Mouse (Mus musculus): Measurements from ENCODE around the gene Nfatc3. TPM values are rescaled to one million over a fixed set of nuclear protein-coding genes. Genes with fewer than 3 reads are reported as not detected.

Gene Nfatc3
- total RNA-seq (2023), result 179 to 192 TPM (median 188 TPM) in 4 replicates

DNA sequence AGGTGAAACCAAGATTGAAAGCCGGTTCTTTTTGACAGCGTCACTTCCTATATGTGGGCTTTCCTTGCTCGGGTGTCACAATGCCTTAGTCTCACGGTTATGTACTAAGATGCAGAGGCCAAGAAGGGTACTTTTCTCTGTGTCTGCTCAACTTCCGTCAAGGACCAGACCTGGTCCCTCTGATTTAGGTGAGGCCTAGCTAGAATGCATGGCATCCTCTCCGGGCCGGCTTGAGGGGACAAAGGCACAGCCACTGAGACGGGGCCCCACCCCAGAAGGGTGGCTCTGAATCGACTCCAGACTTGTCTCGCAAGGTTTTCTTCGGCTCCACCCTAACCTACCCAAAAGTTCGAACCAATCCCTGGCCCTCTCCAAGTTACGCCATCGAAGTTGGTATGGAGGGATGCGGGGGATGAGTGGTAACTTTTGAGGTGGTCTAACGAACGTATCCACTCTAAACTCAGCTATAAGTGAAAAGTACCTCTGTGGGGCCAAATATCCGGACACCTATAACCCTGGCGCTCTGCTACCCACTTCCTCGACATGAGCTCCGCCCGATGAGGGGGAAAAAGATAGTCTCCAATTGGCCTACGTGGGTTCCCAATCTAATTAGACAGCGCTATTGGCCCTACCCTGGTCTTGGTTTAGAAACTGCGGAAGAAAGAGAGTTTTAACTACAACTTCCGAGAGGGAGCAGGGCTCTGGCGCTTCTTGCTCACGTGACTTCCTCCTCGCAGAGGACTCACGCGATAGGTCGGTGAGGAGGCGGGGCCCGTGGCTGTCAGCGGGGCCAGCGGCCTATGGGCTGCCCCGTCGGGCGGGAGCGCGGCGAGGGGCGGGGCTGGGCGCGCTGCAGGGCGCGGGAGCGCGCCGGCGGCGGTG lies at the start of gene Nfatc3:
Nfatc3 (plus strand) TSS at position 110 of the 882 bp plus-strand sequence.

DNA sequence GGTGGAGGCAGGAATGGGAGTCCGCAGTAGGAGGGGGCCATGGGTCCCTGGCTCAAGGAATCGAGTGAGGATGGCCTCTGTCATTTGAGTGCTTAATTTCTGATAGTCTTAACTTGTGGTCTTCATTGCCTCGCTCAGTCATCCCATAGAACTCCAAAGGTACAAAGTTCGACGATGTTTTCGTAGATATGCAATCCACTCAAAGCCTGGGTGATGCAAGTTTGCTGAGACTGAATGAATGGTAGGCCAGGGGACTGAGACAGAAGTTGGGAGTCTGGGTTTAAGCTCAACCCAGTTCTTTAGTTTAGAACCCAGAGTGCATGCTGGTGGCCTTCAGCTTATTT lies 47.0 kb upstream of the Nfatc3 start, which contains the start of gene Ddx28:
Ddx28 (minus strand) TSS at position 240 of the 344 bp plus-strand sequence.

DNA sequence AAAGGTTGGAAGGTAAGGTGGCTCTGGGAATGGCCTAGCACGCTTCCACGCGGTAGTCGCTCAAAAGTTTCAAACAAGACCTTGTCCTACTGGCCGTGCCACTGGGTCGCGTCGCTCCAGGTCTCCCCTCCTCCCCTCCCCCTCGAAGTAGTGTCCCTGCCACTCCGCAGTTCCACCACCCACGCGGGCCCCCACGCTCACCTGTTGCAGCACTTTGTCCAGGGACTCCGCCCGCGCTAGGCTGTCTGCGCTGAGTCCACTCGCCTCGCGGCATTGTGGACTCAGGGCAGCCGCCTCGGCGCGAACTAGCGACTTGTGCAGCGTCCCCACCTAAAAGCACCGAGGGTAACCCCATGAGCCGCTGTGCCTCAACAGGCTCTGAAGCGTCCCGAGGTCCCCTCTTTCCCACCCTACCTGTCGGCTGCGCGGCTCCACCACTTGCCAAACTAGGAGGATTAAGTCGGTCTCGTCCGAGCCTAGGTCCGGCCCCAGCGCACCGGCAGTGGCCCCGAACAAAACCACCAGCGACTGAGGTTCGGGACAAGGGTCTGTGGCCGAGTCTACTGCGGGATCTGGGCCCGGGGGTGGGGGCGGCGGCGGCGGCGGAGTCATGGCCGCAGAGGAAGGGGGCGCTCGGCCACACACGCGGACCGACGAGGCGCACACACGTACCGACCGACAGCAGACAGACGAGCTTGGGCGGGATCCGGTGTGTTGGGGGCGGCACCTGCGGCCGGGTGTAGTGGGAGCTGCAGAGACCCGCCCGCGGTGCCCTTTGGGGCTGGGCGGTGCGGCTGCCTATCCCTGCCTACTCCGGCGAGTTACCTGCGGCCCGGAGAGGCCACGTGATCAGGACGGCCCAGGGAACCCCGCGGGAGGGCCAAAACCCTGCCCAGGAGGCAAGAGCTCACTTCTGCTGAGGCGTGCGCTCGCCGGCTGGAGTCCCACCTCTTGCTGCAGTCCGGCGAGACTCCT lies 77.8 kb downstream of the Nfatc3 start, which contains the start of gene Esrp2:
Esrp2 (minus strand) TSS at position 819 of the 975 bp plus-strand sequence.

DNA sequence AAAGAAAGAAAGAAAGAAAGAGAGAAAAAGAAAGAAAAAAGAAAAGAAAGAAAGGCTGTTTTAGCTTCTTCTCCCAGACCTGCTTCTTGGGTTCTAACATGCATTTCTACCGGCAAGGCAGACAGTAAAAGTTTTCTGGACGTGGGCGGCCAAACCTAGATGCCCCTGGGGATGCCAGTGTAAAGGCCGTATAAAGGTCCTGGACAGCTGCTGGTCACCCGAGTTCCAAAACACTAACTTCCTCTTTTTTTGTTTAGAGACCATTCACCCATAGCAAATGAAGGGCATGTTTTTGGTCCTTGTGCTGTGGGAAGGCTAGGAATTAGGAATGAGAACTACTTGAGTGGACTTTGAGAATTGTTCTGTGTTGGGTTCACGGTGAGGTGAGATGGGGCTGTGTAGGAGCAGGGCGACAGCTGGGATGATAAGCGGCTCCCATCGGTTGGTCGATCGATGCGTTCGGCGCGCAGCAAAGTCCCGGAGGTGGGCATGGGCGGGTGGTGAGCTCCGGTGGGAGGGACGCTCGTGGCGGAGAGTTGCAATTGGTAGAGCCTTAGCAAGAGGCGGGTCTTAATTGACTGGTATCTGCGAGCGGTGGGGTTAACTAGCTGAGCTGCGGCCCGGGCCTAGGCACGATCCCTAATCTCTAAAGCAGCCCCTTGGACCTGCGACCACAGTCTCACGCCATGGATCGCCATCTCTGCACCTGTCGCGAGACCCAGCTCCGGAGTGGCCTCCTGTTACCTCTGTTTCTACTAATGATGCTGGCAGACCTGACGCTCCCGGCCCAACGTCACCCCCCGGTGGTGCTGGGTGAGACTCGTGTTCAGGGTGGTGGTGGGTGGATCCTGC lies 91.4 kb downstream of the Nfatc3 start, which contains the start of gene Pla2g15:
Pla2g15 (plus strand) TSS at position 599 of the 852 bp plus-strand sequence.

DNA sequence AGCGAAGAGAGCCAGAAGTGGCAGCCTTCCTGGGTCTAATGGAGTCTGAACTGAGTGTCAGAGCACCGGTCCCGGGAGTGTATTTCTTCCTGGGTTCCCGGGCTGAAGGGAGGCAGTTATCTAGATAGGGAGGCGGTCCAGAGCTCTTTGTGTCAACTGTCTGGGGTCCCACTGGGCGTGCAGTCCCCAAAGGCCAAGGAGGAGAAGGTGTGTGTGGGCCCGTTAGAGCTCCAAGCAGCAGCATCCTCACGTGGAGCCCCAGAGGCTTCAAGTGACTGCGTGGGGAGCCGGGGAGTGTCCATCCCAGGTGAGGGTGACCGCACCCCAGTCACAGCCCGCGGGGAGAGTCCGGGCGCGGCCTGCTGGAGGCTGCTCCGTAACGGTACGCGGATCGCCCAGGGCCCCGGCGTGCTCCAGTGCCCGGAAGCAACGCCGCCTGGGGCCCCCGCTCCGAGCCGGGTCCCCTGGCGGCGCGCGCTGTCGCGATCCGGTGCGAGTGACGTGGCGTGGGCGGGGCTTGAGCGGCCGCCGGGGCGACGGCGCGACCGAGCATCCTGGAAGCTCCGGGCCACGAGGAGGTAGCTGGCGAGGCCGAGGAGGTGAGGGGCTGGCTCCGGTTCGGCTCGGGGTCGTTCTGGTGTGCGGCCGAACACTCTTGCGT lies 109.8 kb downstream of the Nfatc3 start, which contains the start of gene Slc7a6:
Slc7a6 (plus strand) TSS at position 502 of the 661 bp plus-strand sequence.

Other genes starting within 250 kb of the Nfatc3 start
- gene Ranbp10, start 231.5 kb upstream of the Nfatc3 start, total RNA-seq (2023), result 34.7 to 39.4 TPM (median 37.0 TPM) in 4 replicates
- gene Tsnaxip1, start 231.1 kb upstream of the Nfatc3 start, total RNA-seq (2023), result 0.75 to 0.91 TPM (median 0.83 TPM) in 4 replicates
- gene Cenpt, start 205.6 kb upstream of the Nfatc3 start, total RNA-seq (2023), result 14.4 to 20.3 TPM (median 16.1 TPM) in 4 replicates
- gene Thap11, start 203.7 kb upstream of the Nfatc3 start, total RNA-seq (2023), result 12.8 to 17.1 TPM (median 14.2 TPM) in 4 replicates
- 18.1 to 38.7 TPM (median 36.1 TPM) in 4 replicates for gene Nutf2, start 198.3 kb upstream of the Nfatc3 start, total RNA-seq (2023)
- gene Edc4, start 178.0 kb upstream of the Nfatc3 start, total RNA-seq (2023), result 80.5 to 84.4 TPM (median 81.9 TPM) in 4 replicates
- gene Nrn1l, start 165.3 kb upstream of the Nfatc3 start, total RNA-seq (2023), result 1.1 to 3.8 TPM (median 1.4 TPM) in 4 replicates
- 23.0 to 24.7 TPM (median 23.5 TPM) in 4 replicates for gene Pskh1, start 158.4 kb upstream of the Nfatc3 start, total RNA-seq (2023)
- gene Ctrl, start 125.0 kb upstream of the Nfatc3 start, total RNA-seq (2023), result 1.5 to 3.5 TPM (median 1.8 TPM) in 4 replicates
- gene Psmb10, start 120.4 kb upstream of the Nfatc3 start, total RNA-seq (2023), result 122 to 142 TPM (median 126 TPM) in 4 replicates
- gene Lcat, start 115.5 kb upstream of the Nfatc3 start, total RNA-seq (2023), result 0.97 TPM in 1 of 4 replicates, not detected in the others
- gene Slc12a4, start 92.7 kb upstream of the Nfatc3 start, total RNA-seq (2023), result 13.1 to 17.6 TPM (median 13.2 TPM) in 4 replicates
- not detected in 4 replicates for gene Dpep3, start 79.4 kb upstream of the Nfatc3 start, total RNA-seq (2023)
- gene Dus2, start 67.5 kb upstream of the Nfatc3 start, total RNA-seq (2023), result 29.7 to 43.8 TPM (median 34.7 TPM) in 4 replicates
- gene Dpep2nb, start 52.9 kb upstream of the Nfatc3 start, total RNA-seq (2023), result not detected in 4 replicates
- gene Ddx28, start 47.0 kb upstream of the Nfatc3 start, total RNA-seq (2023), result 5.9 to 8.6 TPM (median 6.8 TPM) in 4 replicates
- 1.0 TPM in 1 of 4 replicates, not detected in the others for gene Esrp2, start 78.1 kb downstream of the Nfatc3 start, total RNA-seq (2023)
- gene Pla2g15, start 91.6 kb downstream of the Nfatc3 start, total RNA-seq (2023), result 8.1 to 9.7 TPM (median 8.5 TPM) in 4 replicates
- gene Slc7a6, start 110.0 kb downstream of the Nfatc3 start, total RNA-seq (2023), result 23.5 to 40.3 TPM (median 33.7 TPM) in 4 replicates
- gene Slc7a6os, start 152.1 kb downstream of the Nfatc3 start, total RNA-seq (2023), result 64.4 to 73.2 TPM (median 66.7 TPM) in 4 replicates
- gene Prmt7, start 152.1 kb downstream of the Nfatc3 start, total RNA-seq (2023), result 35.2 to 37.2 TPM (median 35.9 TPM) in 4 replicates

Data from B cell, adult 62 days (primary cell).